Mouse (Mus musculus): Measurements from ENCODE around the gene Rundc1.

DNA sequence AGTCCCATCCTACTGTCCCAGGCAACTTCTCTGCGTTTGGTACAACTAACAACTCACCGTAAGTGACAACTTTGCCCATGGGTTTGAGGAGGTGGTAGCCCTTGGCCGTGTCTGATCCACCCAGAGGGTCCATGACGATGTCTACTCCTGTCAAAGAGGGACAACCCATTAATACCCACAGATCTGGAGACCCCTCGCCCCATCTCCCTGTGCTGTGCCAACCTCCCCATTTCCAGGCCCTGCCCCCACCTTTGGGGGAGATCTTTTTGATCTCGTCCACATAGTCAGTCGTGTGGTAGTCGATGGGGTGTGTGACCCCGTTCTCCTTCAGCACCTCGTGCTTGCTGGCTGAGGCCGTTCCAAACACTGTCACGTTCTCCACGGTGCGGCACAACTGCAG is 37.3 kb downstream of the Rundc1 start:
- no peak for TF ChIP-seq CTCF (IDR thresholded peaks at IDR 0.05; ENCODE audit: low read depth)
- no peak for TF ChIP-seq EP300 (IDR thresholded peaks at IDR 0.05; ENCODE audit: low read depth)
